ENCODE assay signal across 8 mouse cellular contexts in genomic region chr2:164678848-164679625, GRCm38 (mm10). TPM values are rescaled to one million over a fixed set of nuclear protein-coding genes. Genes with fewer than 3 reads are reported as not detected.
DNase-seq lines count a peak whose midpoint lies in the region; ATAC-seq lines count a peak whose summit lies in the region.

No protein-coding gene starts in this region.

- no peak overlapping the region for H3K27ac ChIP-seq in forebrain, embryonic 14.5 days (ENCODE audit: low read depth, low read length)
- no peak overlapping the region for H3K27ac ChIP-seq in lung, embryonic 16.5 days (ENCODE audit: low read length)

- peak overlapping the region; percentile 43 for H3K4me2 ChIP-seq in forebrain, embryonic 14.5 days (ENCODE audit: low read length)
- peak overlapping the region; percentile 35 for H3K4me2 ChIP-seq in lung, embryonic 16.5 days (ENCODE audit: low read depth, low read length)

- 25% methylated on average over 19 of the region's 19 CpGs for WGBS in forebrain, embryonic 14.5 days
- 17% methylated on average over 19 of the region's 19 CpGs for WGBS in lung, embryonic 16.5 days

- no peaks in the 10 kb centered on the region for H3K36me3 ChIP-seq in forebrain, embryonic 14.5 days (ENCODE audit: control insufficient read depth, insufficient read depth, low read length)
- H3K36me3 ChIP-seq in lung, embryonic 16.5 days (ENCODE audit: control insufficient read depth, insufficient read depth, low read length) = no peaks in the 10 kb centered on the region

- H3K27me3 ChIP-seq in forebrain, embryonic 14.5 days (replicated peaks; ENCODE audit: control insufficient read depth, insufficient read depth, low read length) = no peaks in the 10 kb centered on the region
- H3K27me3 ChIP-seq in lung, embryonic 16.5 days (ENCODE audit: control insufficient read depth, insufficient read depth, low read depth, low read length) = no peaks in the 10 kb centered on the region

- H3K4me1 ChIP-seq in forebrain, embryonic 14.5 days (ENCODE audit: control insufficient read depth, insufficient read depth, low read length) = no peaks in the 10 kb centered on the region
- no peaks in the 10 kb centered on the region for H3K4me1 ChIP-seq in lung, embryonic 16.5 days (replicated peaks; ENCODE audit: control insufficient read depth, insufficient read depth, low read length)

- H3K4me3 ChIP-seq in forebrain, embryonic 14.5 days (ENCODE audit: low read depth, low read length) = peak overlapping the region; percentile 16
- H3K4me3 ChIP-seq in lung, embryonic 16.5 days (ENCODE audit: low read length) = peak overlapping the region; percentile 16

- peak; percentile 82 for DNase-seq in ES-CJ7 (ENCODE audit: low read depth, low spot score)
- DNase-seq in c-Kit-positive CD71-positive TER-119-negative erythroid progenitor cells, embryonic 14.5 days (ENCODE audit: low read depth) = peak; percentile 32
- peak; percentile 77 for DNase-seq in forebrain, embryonic 14.5 days (ENCODE audit: low spot score)
- DNase-seq in layer of hippocampus, adult 9-11 months = peak; percentile 44
- peak; percentile 26 for DNase-seq in ovary, postnatal 10 days (ENCODE audit: low spot score)
- DNase-seq in thymus, postnatal 0 days (ENCODE audit: low spot score) = peak; percentile 91

- ATAC-seq in forebrain, embryonic 14.5 days = peak; percentile 54; the same call in 1 of the 2 replicates
- ATAC-seq in hematopoietic stem cell, adult 5-6 weeks (replicated peaks in 1 of 2; ENCODE audit: insufficient read depth in 1 of 2, low FRiP score in 2 of 2, low TSS enrichment in 1 of 2, low read depth in 1 of 2, poor library complexity in 2 of 2, severe bottlenecking in 2 of 2) = peak; percentile 77 to 79
- ATAC-seq in lung, embryonic 16.5 days (ENCODE audit: low read depth) = peak; percentile 88

- no peaks in the 10 kb centered on the region for H3K9me3 ChIP-seq in forebrain, embryonic 14.5 days (replicated peaks; ENCODE audit: control insufficient read depth, low read length)
- H3K9me3 ChIP-seq in lung, embryonic 16.5 days (ENCODE audit: control insufficient read depth, low read length) = no peaks in the 10 kb centered on the region

- no peak overlapping the region for H3K9ac ChIP-seq in forebrain, embryonic 14.5 days (ENCODE audit: low read length)
- no peak overlapping the region for H3K9ac ChIP-seq in lung, embryonic 16.5 days (ENCODE audit: low read length)

RNA-seq across cellular contexts. Expression of gene Wfdc11, which starts 5.2 kb away (rescaled TPM):
- not detected in 2 replicates for polyA plus RNA-seq in forebrain, embryonic 14.5 days (2014; fragmentation: Nextera tagmentation; extraction: Ambion mirVana)
- not detected in 2 replicates for total RNA-seq in hematopoietic stem cell, adult 5-6 weeks (2017)
- not detected in 2 replicates for polyA plus RNA-seq in lung, embryonic 16.5 days (2015; fragmentation: Nextera tagmentation; extraction: Ambion mirVana)
- polyA plus RNA-seq in thymus, postnatal 0 days (2015; fragmentation: Nextera tagmentation; extraction: Ambion mirVana) = not detected in 2 replicates

RNA-seq across cellular contexts. Expression of gene Wfdc13, which starts 5.9 kb away (rescaled TPM):
- polyA plus RNA-seq in forebrain, embryonic 14.5 days (2014; fragmentation: Nextera tagmentation; extraction: Ambion mirVana) = not detected in 2 replicates
- not detected in 2 replicates for total RNA-seq in hematopoietic stem cell, adult 5-6 weeks (2017)
- 0.20 and 0.46 TPM in 2 replicates for polyA plus RNA-seq in lung, embryonic 16.5 days (2015; fragmentation: Nextera tagmentation; extraction: Ambion mirVana)
- not detected in 2 replicates for polyA plus RNA-seq in thymus, postnatal 0 days (2015; fragmentation: Nextera tagmentation; extraction: Ambion mirVana)

RNA-seq across cellular contexts. Expression of gene Spint4, which starts 19.3 kb away (rescaled TPM):
- not detected in 2 replicates for polyA plus RNA-seq in forebrain, embryonic 14.5 days (2014; fragmentation: Nextera tagmentation; extraction: Ambion mirVana)
- total RNA-seq in hematopoietic stem cell, adult 5-6 weeks (2017) = not detected in 2 replicates
- polyA plus RNA-seq in lung, embryonic 16.5 days (2015; fragmentation: Nextera tagmentation; extraction: Ambion mirVana) = not detected in 2 replicates
- not detected in 2 replicates for polyA plus RNA-seq in thymus, postnatal 0 days (2015; fragmentation: Nextera tagmentation; extraction: Ambion mirVana)

RNA-seq across cellular contexts. Expression of gene Wfdc9, which starts 22.7 kb away (rescaled TPM):
- not detected in 2 replicates for polyA plus RNA-seq in forebrain, embryonic 14.5 days (2014; fragmentation: Nextera tagmentation; extraction: Ambion mirVana)
- total RNA-seq in hematopoietic stem cell, adult 5-6 weeks (2017) = not detected in 2 replicates
- not detected in 2 replicates for polyA plus RNA-seq in lung, embryonic 16.5 days (2015; fragmentation: Nextera tagmentation; extraction: Ambion mirVana)
- polyA plus RNA-seq in thymus, postnatal 0 days (2015; fragmentation: Nextera tagmentation; extraction: Ambion mirVana) = not detected in 2 replicates

RNA-seq across cellular contexts. Expression of gene Wfdc10, which starts 23.2 kb away (rescaled TPM):
- not detected in 2 replicates for polyA plus RNA-seq in forebrain, embryonic 14.5 days (2014; fragmentation: Nextera tagmentation; extraction: Ambion mirVana)
- 3.5 TPM in 1 of 2 replicates, not detected in the other for total RNA-seq in hematopoietic stem cell, adult 5-6 weeks (2017)
- polyA plus RNA-seq in lung, embryonic 16.5 days (2015; fragmentation: Nextera tagmentation; extraction: Ambion mirVana) = 0.50 TPM in 1 of 2 replicates, not detected in the other
- 0.42 TPM in 1 of 2 replicates, not detected in the other for polyA plus RNA-seq in thymus, postnatal 0 days (2015; fragmentation: Nextera tagmentation; extraction: Ambion mirVana)

Comparison
In these comparisons a context has a peak if more than half of its experiments do, and no peak if none do; other contexts are left out.
1. DNase-seq: peak in every context shown above with its lines; median percentile 91 in thymus, postnatal 0 days; 82 in ES-CJ7; 77 in forebrain, embryonic 14.5 days; 44 in layer of hippocampus, adult 9-11 months; 32 in c-Kit-positive CD71-positive TER-119-negative erythroid progenitor cells, embryonic 14.5 days; 26 in ovary, postnatal 10 days.